7 mouse cellular contexts compared by ENCODE assay signal in genomic region chr6:49930104-49930503, GRCm38 (mm10).
DNase-seq lines count a peak whose midpoint lies in the region; ATAC-seq lines count a peak whose summit lies in the region.

No protein-coding gene starts in this region.

- ATAC-seq in neutrophil, adult 5-6 weeks (ENCODE audit: extremely low read depth, insufficient number of reproducible peaks, low FRiP score, poor library complexity, severe bottlenecking): 0 out of 2 replicates have a peak, but pooled peaks have one; percentile 9

- DNase-seq in layer of hippocampus, adult 9-10 months (ENCODE audit: low spot score): peak; percentile 38
- no peak for DNase-seq in layer of hippocampus, adult 8-10 months (ENCODE audit: low spot score in 2 of 2)
- peak; percentile 29 for DNase-seq in Muller cell, postnatal 12 days (ENCODE audit: inconsistent ontology term)
- peak; percentile 53 for DNase-seq in embryo, embryonic 11 days
- DNase-seq in gastrocnemius, postnatal 4 days (ENCODE audit: low spot score in 2 of 2): no peak
- DNase-seq in ovary, postnatal 36 days (ENCODE audit: low spot score): no peak

Comparison
In these comparisons a context has a peak if more than half of its experiments do, and no peak if none do; other contexts are left out.
1. DNase-seq: peak in layer of hippocampus, adult 9-10 months (single experiment), Muller cell, postnatal 12 days (single experiment) and embryo, embryonic 11 days (single experiment); none in layer of hippocampus, adult 8-10 months (0 of 2), gastrocnemius, postnatal 4 days (0 of 2) and ovary, postnatal 36 days (single experiment).